Mouse (Mus musculus): ENCODE measurements around the gene Usp17lc. TPM values are rescaled to one million over a fixed set of nuclear protein-coding genes. Genes with fewer than 3 reads are reported as not detected.

The Usp17lc gene
- polyA plus RNA-seq, 1 experiment from 2014 or later: not detected

Small RNA genes lying within 50 kb of the gene (microRNA-seq; reads per million reads assigned to microRNA genes)
- gene Gm25774 (ENCODE audit: borderline number of aligned reads): not detected

Other genes starting within 250 kb of the Usp17lc start
- gene Olfr591, start 236.7 kb upstream of the Usp17lc start, polyA plus RNA-seq (2014; fragmentation: Nextera tagmentation; extraction: Ambion mirVana): not detected in 2 replicates
- not detected in 2 replicates for gene Olfr592, start 230.3 kb upstream of the Usp17lc start, polyA plus RNA-seq (2014; fragmentation: Nextera tagmentation; extraction: Ambion mirVana)
- gene Olfr593, start 203.2 kb upstream of the Usp17lc start, polyA plus RNA-seq (2014; fragmentation: Nextera tagmentation; extraction: Ambion mirVana): not detected in 2 replicates
- gene Olfr594, start 198.1 kb upstream of the Usp17lc start, polyA plus RNA-seq (2014; fragmentation: Nextera tagmentation; extraction: Ambion mirVana): not detected in 2 replicates
- gene Usp17ld, start 162.6 kb upstream of the Usp17lc start, polyA plus RNA-seq (2014; fragmentation: Nextera tagmentation; extraction: Ambion mirVana): not detected in 2 replicates
- not detected in 2 replicates for gene Olfr596, start 109.4 kb upstream of the Usp17lc start, polyA plus RNA-seq (2014; fragmentation: Nextera tagmentation; extraction: Ambion mirVana)
- not detected in 2 replicates for gene Olfr597, start 98.8 kb upstream of the Usp17lc start, polyA plus RNA-seq (2014; fragmentation: Nextera tagmentation; extraction: Ambion mirVana)
- gene Olfr598, start 91.5 kb upstream of the Usp17lc start, polyA plus RNA-seq (2014; fragmentation: Nextera tagmentation; extraction: Ambion mirVana): not detected in 2 replicates
- gene Olfr599, start 79.2 kb upstream of the Usp17lc start, polyA plus RNA-seq (2014; fragmentation: Nextera tagmentation; extraction: Ambion mirVana): not detected in 2 replicates
- gene Olfr600, start 65.4 kb upstream of the Usp17lc start, polyA plus RNA-seq (2014; fragmentation: Nextera tagmentation; extraction: Ambion mirVana): not detected in 2 replicates
- not detected in 2 replicates for gene Olfr601, start 52.4 kb upstream of the Usp17lc start, polyA plus RNA-seq (2014; fragmentation: Nextera tagmentation; extraction: Ambion mirVana)
- not detected in 2 replicates for gene Olfr603, start 28.9 kb upstream of the Usp17lc start, polyA plus RNA-seq (2014; fragmentation: Nextera tagmentation; extraction: Ambion mirVana)
- not detected in 2 replicates for gene Olfr605, start 30.4 kb downstream of the Usp17lc start, polyA plus RNA-seq (2014; fragmentation: Nextera tagmentation; extraction: Ambion mirVana)
- not detected in 2 replicates for gene Olfr606, start 34.0 kb downstream of the Usp17lc start, polyA plus RNA-seq (2014; fragmentation: Nextera tagmentation; extraction: Ambion mirVana)
- not detected in 2 replicates for gene Olfr607, start 49.1 kb downstream of the Usp17lc start, polyA plus RNA-seq (2014; fragmentation: Nextera tagmentation; extraction: Ambion mirVana)
- not detected in 2 replicates for gene Olfr608, start 54.8 kb downstream of the Usp17lc start, polyA plus RNA-seq (2014; fragmentation: Nextera tagmentation; extraction: Ambion mirVana)
- not detected in 2 replicates for gene Olfr609, start 83.0 kb downstream of the Usp17lc start, polyA plus RNA-seq (2014; fragmentation: Nextera tagmentation; extraction: Ambion mirVana)
- not detected in 2 replicates for gene Olfr610, start 97.0 kb downstream of the Usp17lc start, polyA plus RNA-seq (2014; fragmentation: Nextera tagmentation; extraction: Ambion mirVana)
- not detected in 2 replicates for gene Olfr611, start 105.8 kb downstream of the Usp17lc start, polyA plus RNA-seq (2014; fragmentation: Nextera tagmentation; extraction: Ambion mirVana)
- gene Olfr612, start 127.6 kb downstream of the Usp17lc start, polyA plus RNA-seq (2014; fragmentation: Nextera tagmentation; extraction: Ambion mirVana): not detected in 2 replicates
- gene Olfr613, start 133.0 kb downstream of the Usp17lc start, polyA plus RNA-seq (2014; fragmentation: Nextera tagmentation; extraction: Ambion mirVana): not detected in 2 replicates
- not detected in 2 replicates for gene Olfr615, start 141.0 kb downstream of the Usp17lc start, polyA plus RNA-seq (2014; fragmentation: Nextera tagmentation; extraction: Ambion mirVana)
- not detected in 2 replicates for gene Olfr616, start 154.1 kb downstream of the Usp17lc start, polyA plus RNA-seq (2014; fragmentation: Nextera tagmentation; extraction: Ambion mirVana)
- gene Olfr617, start 158.0 kb downstream of the Usp17lc start, polyA plus RNA-seq (2014; fragmentation: Nextera tagmentation; extraction: Ambion mirVana): not detected in 2 replicates
- not detected in 2 replicates for gene Olfr618, start 175.0 kb downstream of the Usp17lc start, polyA plus RNA-seq (2014; fragmentation: Nextera tagmentation; extraction: Ambion mirVana)
- not detected in 2 replicates for gene Olfr619, start 185.5 kb downstream of the Usp17lc start, polyA plus RNA-seq (2014; fragmentation: Nextera tagmentation; extraction: Ambion mirVana)
- gene Olfr620, start 197.5 kb downstream of the Usp17lc start, polyA plus RNA-seq (2014; fragmentation: Nextera tagmentation; extraction: Ambion mirVana): not detected in 2 replicates
- gene Olfr622, start 227.6 kb downstream of the Usp17lc start, polyA plus RNA-seq (2014; fragmentation: Nextera tagmentation; extraction: Ambion mirVana): not detected in 2 replicates
- not detected in 2 replicates for gene Olfr623, start 248.6 kb downstream of the Usp17lc start, polyA plus RNA-seq (2014; fragmentation: Nextera tagmentation; extraction: Ambion mirVana)